Mouse (Mus musculus): ENCODE data around the gene Ak8.

The Ak8 gene

DNA sequence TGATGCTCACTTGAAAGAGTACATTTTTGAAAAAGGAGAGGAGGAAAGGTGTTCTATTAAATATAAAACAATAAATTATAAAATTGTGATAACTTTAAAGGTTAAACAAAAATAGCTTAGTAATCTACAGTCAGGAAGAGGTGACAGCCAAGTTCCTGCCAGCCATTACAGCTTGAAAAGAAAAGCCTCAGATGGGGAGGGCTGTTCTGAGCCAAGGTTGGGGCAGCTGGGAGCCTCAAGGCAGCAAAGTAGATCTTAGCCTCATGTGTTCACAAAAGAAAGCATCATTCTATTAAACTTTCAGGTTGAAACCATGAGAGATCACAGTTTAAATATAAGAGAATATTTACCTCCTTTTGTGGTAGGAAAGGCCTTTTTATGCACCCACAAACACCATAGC, 30.7 kb downstream of the Ak8 start:
- no peak for DNase-seq (ENCODE audit: low read depth, low spot score)

DNA sequence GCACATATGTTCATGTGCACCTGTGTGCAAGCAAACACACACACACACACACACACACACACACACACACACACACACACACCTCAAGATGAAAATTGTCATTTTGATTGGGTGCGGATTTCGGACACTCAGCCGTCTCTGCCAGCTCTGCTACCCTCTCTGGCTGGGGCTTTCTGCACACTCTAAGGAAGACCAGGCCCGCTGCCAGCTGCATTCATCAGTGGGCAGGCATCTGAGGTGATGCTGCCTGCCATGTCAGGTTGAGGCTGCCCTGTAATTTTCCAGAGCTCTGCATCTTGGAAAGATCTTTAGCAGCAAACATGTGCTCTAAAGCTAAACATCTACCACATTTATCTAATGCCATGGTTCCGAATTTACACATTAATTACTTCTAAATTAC, 37.1 kb downstream of the Ak8 start:
- DNase-seq (ENCODE audit: low read depth, low spot score): no peak

DNA sequence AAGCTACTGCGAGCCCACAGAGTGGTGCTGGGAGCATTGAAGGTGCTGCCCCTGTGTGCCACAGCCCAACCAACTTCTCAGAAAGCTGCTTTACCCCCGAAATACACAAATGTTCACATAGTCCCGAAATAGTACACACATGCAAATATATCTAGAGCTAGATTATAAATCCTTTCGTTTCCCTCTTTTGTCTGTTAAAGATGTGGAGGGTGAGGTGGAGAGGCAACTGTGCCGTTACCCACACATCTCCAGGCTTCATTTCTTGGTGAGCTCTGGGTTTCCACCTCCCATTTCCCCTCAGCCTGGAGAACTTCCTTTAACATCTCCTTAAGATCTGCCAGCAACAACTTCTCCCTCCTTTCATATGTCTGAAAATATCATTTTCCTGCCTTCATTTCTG, 40.2 kb downstream of the Ak8 start:
- no peak for DNase-seq (ENCODE audit: low read depth, low spot score)

DNA sequence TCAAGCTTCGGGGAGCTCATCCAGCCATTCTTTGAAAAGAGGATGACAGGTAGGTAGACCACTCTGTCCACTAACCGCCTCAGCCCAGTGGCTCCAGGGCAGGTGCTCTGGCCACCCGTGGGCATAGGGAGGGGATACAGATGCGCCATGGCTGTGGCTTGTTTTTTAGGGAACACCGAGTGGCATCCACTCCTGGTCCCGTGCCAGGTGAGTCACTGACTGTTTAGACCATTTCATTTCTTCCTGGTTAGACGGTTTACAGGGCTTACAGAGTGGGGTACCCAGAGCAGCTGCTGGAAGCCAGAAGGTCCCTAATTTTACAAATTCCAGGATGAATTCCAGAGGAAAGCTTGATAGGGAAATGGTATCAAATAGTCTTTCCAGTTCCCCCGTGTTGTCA, 42.7 kb downstream of the Ak8 start:
- no peak for DNase-seq (ENCODE audit: low read depth, low spot score)

DNA sequence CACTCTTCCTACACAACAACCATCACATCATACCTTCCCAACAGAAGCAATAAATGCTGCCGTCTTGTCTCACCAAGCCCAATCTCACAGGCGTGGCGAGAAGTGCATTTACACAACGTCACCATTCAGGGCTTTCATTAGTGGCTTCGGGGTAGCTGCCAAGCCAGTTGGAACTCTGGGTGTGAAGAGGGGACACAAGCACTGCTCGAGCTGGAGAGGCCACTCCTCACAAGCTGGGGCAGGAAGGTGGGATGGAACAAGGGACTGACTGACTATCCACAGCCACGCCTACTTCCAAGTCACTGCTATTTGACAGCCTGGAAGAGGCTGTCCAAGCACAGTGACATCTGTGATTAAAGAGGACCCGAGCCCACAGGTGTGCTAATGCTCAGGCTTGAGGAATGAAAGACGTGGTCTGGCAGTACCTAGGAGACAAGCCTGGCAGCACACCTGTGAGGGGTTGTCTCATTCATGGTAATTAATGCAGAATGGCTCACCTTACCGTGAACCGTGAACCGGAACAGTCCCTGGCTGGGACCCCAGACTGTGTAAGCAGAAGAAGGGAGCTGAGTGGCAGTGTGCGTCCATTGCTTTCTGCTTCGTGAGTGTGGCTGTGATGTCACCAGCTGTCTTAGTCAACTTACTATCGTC, 46.8 kb downstream of the Ak8 start:
- DNase-seq (ENCODE audit: low read depth, low spot score): no peak

DNA sequence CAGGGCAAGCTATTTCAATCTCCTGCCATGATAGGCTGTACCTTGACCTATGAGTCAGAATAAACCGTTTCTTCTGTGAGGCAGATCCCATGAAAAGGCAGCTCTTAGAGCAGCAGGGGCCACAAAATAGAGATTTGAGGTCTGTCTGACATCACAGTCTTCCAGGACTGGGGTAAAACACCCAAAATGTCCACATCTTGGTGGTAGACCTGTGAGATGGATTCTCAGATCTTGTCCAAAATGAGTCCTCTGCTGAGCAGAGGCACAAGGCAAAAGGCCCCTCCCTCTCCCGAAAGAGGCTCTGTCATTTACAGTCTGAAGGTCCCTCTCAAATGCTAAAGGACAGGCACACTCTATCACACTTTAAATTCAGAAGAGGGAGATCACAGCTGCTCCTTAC, 47.7 kb downstream of the Ak8 start:
- DNase-seq (ENCODE audit: low read depth, low spot score): no peak

DNA sequence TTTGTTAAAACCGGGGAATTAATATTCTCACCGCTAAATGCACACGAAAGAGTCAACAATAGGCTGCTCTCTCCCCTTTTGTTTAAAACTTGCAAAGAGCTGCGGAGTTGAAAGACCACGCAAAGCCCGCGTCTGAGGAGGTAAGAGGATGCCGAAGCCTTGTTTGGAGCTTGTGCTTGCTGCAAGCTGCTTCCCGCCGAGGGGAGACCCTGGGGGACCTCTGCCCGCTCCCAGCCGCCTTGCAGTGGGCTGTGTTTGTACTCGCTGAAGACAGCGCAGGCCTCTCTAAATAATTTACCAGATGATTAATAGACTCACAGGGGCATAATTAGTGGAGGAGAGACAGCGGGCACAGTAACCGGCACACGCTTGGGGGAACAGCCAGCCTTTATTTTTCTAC, 51.2 kb downstream of the Ak8 start:
- no peak for DNase-seq (ENCODE audit: low read depth, low spot score)

DNA sequence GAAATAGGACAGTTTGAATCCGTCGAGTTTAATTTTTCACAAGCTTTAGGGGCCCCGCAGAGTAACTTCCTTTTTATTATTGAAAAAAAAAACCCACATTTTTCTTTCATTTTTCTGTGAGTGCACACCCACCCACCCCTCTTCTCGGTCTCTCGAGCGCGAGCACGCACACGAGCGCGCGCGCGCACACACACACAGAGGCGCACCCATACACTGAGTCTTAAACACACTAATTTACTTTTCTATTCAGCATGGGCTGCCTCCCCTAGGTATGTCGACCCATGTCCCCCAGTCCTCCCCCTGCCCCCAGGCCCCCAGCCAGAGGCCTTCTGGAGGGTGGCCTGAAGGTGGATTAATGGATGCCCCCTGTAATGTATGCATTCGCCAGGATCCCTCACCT, 51.7 kb downstream of the Ak8 start:
- DNase-seq (ENCODE audit: low read depth, low spot score): no peak

DNA sequence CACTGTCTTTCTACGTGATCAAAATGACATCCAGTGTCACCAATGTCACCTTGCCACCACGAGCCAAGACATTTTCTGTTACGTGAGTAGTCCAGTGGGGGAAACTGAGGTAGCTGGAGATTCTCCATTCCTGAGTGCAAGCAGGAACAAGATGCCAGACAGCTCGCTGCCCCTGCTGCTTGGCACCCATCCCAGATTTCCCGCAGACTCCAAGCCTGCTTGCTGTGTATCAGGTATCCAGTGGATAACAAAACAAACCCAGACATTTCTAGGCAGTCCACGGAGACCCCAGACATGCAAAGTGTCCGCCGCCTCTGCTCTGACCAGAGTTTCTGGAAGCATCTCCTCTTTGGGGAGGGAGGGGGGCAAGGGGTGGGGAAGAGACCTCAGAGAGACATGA, 52.4 kb downstream of the Ak8 start:
- DNase-seq (ENCODE audit: low read depth, low spot score): no peak

DNA sequence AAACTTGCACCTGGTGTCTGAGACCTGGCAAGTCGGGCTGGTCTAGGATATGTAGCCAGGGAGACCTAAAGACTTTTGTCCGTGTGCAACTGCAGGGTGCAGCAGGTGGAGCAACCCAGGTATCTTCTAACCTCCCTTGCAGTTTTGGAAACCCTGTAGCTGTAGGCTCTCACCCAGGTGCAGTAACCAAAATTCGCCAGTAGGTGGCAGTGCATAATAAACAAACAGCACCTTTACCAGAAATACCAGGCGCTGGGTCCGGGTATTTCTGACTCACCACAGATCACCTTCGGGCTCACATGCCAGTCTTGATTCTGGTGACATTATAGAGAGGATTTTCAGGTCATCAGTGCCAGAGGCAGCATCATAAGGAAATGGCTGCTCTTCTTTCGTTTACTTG, 55.5 kb downstream of the Ak8 start:
- peak; percentile 79 for DNase-seq (ENCODE audit: low read depth, low spot score)

DNA sequence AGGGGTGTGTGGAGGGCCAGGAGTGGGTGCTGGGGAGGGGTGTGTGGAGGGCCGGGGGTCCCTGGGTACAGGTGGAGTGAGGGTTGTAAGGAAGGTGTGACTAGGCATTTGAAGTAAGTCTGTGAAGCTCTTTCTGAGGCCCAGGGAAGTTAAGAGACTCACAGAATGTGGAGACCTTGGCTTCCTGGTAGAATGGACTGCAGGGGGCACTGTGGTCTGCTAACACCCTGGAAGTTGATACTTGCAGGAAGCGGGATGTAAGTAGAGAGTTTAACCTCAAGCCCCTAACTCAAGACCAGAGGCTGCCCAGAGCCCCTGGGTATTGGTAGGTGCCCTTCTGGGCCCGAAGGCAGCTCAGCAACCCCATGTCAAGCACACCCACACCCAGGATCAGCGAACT, 56.2 kb downstream of the Ak8 start:
- peak; percentile 74 for DNase-seq (ENCODE audit: low read depth, low spot score)

DNA sequence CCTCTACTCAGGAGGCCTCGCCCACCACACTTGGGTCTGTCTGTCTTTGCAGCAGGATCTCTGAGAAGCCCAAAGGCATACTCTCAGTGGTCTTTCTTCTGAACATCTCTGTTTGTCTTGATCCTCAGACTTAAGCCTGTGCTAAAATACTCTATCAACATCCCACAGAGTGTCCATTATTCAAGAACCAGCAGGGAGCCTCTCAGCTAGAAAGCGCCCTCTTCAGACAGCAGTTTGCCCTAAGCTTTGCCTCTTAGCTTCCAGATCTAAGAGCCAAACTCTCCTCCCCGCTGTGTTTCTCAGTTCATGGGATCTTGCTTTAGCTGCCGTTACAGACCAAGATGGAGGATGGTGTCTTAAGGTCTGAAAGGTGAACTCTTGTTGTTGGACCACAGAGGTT, 59.5 kb downstream of the Ak8 start:
- DNase-seq (ENCODE audit: low read depth, low spot score): peak; percentile 68

DNA sequence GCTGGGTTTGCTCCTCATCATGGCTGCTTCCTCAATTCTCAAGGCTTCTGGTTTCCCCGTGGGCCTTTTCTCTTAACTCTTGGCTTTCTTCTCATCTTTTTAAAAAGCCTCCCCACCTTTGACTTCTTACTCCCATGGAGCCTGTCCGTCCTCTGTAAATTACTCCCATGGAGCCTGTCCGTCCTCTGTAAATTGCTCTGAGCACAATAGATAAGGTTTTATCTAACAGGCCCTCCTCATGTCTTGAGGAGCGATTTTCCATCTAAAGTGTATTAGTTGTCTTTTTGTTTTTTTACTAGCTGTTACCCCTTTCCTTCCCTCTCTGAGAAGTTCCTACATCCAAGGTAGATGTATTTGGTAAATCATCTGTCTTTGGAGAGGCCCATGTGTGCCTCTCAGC, 66.6 kb downstream of the Ak8 start:
- DNase-seq (ENCODE audit: low read depth, low spot score): no peak

DNA sequence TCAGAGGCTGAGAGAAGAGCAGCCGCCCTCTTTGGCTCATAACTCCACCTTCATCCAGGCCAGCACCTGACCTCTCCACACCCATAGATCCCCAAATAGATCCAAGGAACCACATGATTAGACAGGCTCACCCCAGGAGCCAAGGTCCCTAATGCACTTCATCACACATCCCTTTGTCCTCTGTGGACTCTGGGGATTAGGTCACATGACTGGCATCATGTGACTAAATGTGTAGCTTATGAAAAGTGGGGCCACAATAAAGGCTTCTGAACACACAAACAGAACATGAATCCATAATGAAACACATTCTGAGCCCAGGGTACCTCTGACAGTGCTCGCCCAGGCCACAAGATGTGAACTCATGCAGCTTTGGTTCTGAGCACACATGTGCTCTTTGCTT, 67.1 kb downstream of the Ak8 start:
- no peak for DNase-seq (ENCODE audit: low read depth, low spot score)

DNA sequence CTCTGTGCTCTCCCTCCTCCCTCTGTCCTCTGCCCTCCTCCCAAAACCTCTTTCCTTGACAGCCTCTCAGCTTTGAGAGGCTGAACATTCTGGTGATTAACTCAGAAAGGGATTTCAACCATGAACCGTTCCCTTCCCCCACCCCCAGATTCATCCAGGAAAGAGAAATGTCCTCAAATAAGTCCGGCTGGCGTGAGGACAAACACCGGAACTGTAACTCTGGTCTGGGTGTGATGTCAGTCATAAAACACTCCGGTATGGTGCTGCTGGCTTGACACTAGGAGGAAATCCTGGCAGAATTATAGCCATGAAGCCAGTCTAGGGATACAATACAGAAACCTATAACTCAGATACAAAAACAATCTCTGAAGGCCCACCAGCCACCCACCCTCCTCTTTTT, 70.7 kb downstream of the Ak8 start:
- DNase-seq (ENCODE audit: low read depth, low spot score): no peak

DNA sequence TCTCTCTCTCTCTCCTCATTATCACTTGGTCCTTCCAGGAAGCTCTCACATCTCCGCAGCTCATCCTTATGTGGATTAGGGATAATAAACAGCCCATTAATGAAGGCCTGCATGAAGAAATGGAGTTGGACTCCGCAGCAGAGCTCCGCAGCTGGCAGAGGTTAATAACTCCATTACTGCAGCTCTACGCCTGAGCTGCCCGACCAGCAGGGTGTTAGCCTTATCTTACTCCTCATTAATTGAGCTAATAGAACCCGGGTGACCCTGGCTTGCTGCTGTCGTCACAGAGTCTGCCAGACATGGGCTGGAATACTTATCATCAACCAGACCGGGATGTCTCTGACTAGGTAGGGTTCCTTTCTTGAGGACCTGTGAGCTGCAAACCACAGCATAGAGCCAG, 74.1 kb downstream of the Ak8 start:
- DNase-seq (ENCODE audit: low read depth, low spot score): no peak

DNA sequence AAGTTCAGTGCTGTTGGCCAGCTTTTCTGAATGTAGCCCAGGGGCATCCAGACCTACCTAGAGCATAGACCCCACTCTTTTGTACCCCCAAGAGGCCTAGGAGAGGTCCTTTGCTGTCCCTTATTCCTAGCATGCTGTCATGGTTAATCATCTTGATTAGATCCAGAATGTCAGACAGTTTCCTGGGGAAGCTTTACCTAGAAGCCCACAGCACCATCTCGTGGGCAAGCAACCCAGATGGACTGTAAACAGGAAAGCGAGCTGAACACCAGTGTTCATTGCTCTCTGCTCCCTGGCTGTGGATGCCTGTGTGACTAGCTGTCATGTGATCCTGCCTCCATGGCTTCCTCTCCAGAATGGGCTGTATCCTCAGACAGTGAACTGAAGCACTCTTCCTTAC, 76.8 kb downstream of the Ak8 start:
- DNase-seq (ENCODE audit: low read depth, low spot score): no peak

DNA sequence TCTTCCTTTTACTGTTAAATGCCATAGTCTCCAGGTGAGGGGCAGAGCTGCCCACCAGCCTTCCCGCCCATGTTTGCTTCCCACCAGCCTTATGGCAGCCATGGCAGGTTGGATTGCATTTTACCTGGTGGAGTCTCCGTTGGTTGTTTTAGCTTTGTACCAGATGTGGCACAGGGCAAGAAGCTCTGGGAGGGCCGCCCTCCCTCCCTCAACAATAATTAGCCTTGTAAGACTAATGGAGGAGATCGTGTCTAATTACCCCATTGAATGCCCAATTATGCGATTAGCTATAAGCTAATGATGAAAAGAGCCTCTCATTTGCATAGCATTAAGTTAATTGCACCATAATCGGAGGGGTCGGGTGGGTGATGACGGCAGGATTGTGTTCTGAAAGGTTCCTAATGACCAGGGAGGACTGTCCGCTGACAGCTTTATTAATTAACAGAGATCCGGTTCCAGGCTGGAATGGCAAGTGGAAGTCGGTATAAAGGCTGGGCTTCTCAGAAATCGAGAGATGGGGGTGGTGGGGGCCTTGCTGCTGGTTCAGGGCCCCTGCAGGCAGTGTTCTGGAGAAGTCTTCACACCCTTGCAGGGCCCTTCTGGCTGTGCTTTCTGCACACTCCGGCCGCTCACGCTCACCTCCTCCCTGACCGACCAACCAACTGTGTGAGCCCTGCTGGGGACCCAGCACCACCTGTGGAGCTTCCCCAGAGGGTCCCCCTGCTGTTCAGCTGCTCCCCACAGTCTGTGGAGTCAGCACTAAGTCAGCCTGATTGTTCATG, 80.2 kb downstream of the Ak8 start:
- no peak for DNase-seq (ENCODE audit: low read depth, low spot score)

DNA sequence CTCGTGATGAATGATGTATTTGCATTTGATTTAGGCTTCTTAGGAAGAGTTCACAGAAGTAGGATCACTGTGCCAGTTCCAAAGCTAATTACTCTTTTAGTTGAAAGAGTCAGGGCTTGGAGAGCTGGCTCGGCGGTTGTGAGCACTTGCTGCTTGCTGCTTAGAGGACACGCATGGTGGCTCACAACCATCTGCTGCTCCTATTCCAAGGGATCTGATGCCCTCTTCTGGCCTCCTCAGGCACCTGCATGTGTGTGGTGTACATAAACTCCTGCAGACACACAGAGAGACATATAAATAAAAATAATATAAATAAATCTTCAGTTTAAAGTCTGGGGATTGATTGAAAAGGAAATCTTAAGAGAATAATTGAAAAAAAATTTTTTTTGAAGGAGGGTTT, 81.3 kb downstream of the Ak8 start:
- DNase-seq (ENCODE audit: low read depth, low spot score): peak; percentile 60

DNA sequence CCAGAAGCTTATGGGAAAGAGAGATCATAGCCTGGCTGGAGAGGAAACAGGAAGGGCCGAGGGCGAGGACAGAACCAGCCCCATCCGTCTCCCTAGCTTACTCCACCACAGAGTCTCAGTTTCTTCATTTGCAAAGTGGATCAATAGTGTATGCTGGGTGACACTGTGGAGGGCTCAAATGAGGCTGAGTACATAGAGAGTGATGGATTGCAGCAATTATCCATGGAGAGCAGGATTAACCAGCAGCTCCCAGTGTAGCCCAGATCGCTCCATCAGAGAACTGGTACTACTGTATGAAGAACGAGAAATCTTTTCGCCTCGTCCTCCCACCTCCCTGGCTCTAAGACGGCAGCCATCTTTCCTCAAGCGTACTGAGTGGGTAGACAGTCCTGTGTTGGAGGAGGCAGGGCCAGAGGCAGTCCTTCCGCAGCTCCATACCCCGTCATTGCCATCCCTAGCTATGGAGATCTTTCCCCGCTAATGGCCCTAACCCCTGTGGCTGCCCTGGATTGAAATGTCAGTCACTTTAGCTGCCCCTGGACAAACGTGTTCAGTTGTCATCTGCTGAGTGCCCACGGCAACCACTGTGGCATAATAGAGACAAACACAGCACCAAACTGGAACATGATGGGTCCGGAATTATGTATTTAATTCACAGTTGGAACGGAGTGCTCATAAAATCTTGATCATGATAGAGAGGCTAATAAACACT, 86.5 kb downstream of the Ak8 start:
- DNase-seq (ENCODE audit: low read depth, low spot score): no peak

DNA sequence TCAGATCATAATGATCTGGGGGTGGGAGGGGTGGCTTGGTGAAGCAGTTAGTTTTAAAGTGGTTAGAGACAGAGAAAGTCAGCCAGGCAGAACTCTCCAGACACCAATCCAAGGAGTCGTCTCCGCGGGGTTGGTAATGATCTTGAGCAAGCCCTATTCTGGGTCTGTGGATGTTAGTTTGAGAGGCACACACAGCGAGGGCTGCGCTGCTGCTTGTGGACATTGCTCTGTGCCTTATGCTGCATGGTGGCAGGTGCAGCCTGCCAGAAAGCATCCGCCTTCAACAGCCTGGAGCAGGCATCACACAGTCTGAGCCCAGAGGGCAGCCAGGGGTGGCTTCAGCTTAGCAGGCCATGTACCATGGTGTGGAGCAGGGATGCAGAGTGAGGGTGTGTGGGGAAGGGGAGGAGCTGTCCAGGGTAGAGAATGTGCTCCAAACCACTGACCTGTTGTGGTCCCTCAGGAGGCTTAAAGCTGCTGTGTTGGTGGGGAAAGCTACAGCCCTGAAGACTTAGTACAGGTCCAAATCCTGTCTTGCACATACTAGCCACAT, 87.2 kb downstream of the Ak8 start:
- DNase-seq (ENCODE audit: low read depth, low spot score): peak; percentile 19

DNA sequence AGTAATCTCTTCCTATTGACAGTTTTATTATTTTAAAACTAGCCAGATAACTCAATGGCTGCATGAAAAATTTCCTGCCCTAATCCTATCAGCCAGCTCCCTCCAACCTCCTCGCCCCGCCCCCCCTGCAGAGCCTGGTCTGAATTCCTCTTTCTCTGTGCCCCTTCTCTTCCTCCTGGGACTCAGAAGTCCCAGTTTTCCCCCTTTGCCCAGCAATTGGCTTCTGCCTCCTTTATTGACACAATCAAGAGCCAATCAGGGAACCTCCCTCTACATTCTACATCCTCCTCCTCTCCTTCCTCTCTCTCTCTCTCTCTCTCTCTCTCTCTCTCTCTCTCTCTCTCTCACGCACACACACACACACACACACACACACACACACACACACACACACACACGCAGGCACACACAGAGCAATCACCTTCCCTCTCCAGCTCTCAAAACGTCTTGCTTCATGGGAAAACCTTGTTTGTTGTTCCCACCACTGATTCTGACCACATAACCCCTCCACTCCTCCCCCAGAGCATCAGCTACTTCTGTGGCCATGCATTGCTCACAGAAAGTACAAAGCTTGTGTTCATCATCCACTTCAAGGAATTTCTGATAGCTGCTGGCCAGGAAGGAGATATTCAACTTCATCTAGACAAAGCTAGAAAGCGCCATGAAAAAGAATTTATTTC, 93.1 kb downstream of the Ak8 start:
- peak; percentile 73 for DNase-seq (ENCODE audit: low read depth, low spot score)
